Mouse (Mus musculus): ENCODE data around the gene Iqgap2. TPM values are rescaled to one million over a fixed set of nuclear protein-coding genes. Genes with fewer than 3 reads are reported as not detected.

Gene Iqgap2
- polyA plus RNA-seq, 1 experiment from 2014 or later, result 24.7 TPM

- 93% methylated on average over 9 of the region's 9 CpGs for WGBS
- DNase-seq (ENCODE audit: low spot score) (no peak), ATAC-seq (replicated peaks; ENCODE audit: low FRiP score, low TSS enrichment, low read depth) (no peak)
- H3K4me3 ChIP-seq (ENCODE audit: low read depth, low read length), result no peak overlapping the region
- H3K27me3 ChIP-seq (replicated peaks; ENCODE audit: control insufficient read depth, insufficient read depth, low read length), result no peaks in the 10 kb centered on the region
- H3K27ac ChIP-seq (ENCODE audit: low read depth), result no peak overlapping the region
- H3K36me3 ChIP-seq (ENCODE audit: control insufficient read depth, insufficient read depth, low read length), result no peaks in the 10 kb centered on the region; the same call in 1 of the 2 replicates
- H3K4me2 ChIP-seq (ENCODE audit: low read length), result no peak overlapping the region
- H3K4me1 ChIP-seq (replicated peaks; ENCODE audit: control insufficient read depth, insufficient read depth, low read length), result no peaks in the 10 kb centered on the region; the same call in 1 of the 2 replicates
- H3K9ac ChIP-seq (ENCODE audit: low read length), result no peak overlapping the region
- no peaks in the 10 kb centered on the region for H3K9me3 ChIP-seq (ENCODE audit: control insufficient read depth, low read length)
Measured at GRCm38 (mm10) chr13:95696120-95696653, 195.5 kb downstream of the Iqgap2 start.

- WGBS, result 71% methylated on average over 8 of the region's 8 CpGs
- no peaks in the 10 kb centered on the region for H3K27me3 ChIP-seq (replicated peaks; ENCODE audit: control insufficient read depth, insufficient read depth, low read length)
- no peak overlapping the region for H3K4me2 ChIP-seq (ENCODE audit: low read length)
- no peak overlapping the region for H3K9ac ChIP-seq (ENCODE audit: low read length)
- no peaks in the 10 kb centered on the region for H3K9me3 ChIP-seq (ENCODE audit: control insufficient read depth, low read length)
- H3K4me1 ChIP-seq (replicated peaks; ENCODE audit: control insufficient read depth, insufficient read depth, low read length), result no peaks in the 10 kb centered on the region
- DNase-seq (ENCODE audit: low spot score) (no peak), ATAC-seq (replicated peaks; ENCODE audit: low FRiP score, low TSS enrichment, low read depth) (no peak)
- H3K36me3 ChIP-seq (ENCODE audit: control insufficient read depth, insufficient read depth, low read length), result no peaks in the 10 kb centered on the region
- H3K27ac ChIP-seq (ENCODE audit: low read depth), result no peak overlapping the region
- H3K4me3 ChIP-seq (ENCODE audit: low read depth, low read length), result no peak overlapping the region
Measured at GRCm38 (mm10) chr13:95692201-95692600, 199.5 kb downstream of the Iqgap2 start.

- H3K9me3 ChIP-seq (ENCODE audit: control insufficient read depth, low read length), result no peaks in the 10 kb centered on the region
- no peaks in the 10 kb centered on the region for H3K27me3 ChIP-seq (replicated peaks; ENCODE audit: control insufficient read depth, insufficient read depth, low read length)
- H3K36me3 ChIP-seq (ENCODE audit: control insufficient read depth, insufficient read depth, low read length), result peaks cover 3% of the 10 kb centered on the region; the same call in 1 of the 2 replicates
- H3K9ac ChIP-seq (ENCODE audit: low read length), result no peak overlapping the region
- H3K4me1 ChIP-seq (replicated peaks; ENCODE audit: control insufficient read depth, insufficient read depth, low read length), result no peaks in the 10 kb centered on the region
- DNase-seq (ENCODE audit: low spot score), result no peak
- no peak overlapping the region for H3K27ac ChIP-seq (ENCODE audit: low read depth)
- no peak for ATAC-seq (replicated peaks; ENCODE audit: low FRiP score, low TSS enrichment, low read depth)
- H3K4me2 ChIP-seq (ENCODE audit: low read length), result no peak overlapping the region
- WGBS, result 81% methylated on average over 1 of the region's 1 CpGs
- no peak overlapping the region for H3K4me3 ChIP-seq (ENCODE audit: low read depth, low read length)
Measured at GRCm38 (mm10) chr13:95688576-95688975, 203.1 kb downstream of the Iqgap2 start.

GRCm38 (mm10) chr13:95685736-95686135 is 206.0 kb downstream of the Iqgap2 start:
- H3K4me1 ChIP-seq (replicated peaks; ENCODE audit: control insufficient read depth, insufficient read depth, low read length), result no peaks in the 10 kb centered on the region
- no peak overlapping the region for H3K9ac ChIP-seq (ENCODE audit: low read length)
- DNase-seq (ENCODE audit: low spot score) (no peak), ATAC-seq (replicated peaks; ENCODE audit: low FRiP score, low TSS enrichment, low read depth) (no peak)
- H3K4me2 ChIP-seq (ENCODE audit: low read length), result no peak overlapping the region
- H3K27ac ChIP-seq (ENCODE audit: low read depth), result no peak overlapping the region
- H3K4me3 ChIP-seq (ENCODE audit: low read depth, low read length), result no peak overlapping the region
- no peaks in the 10 kb centered on the region for H3K9me3 ChIP-seq (ENCODE audit: control insufficient read depth, low read length)
- H3K36me3 ChIP-seq (ENCODE audit: control insufficient read depth, insufficient read depth, low read length), result peaks cover 18% of the 10 kb centered on the region
- WGBS, result 74% methylated on average over 5 of the region's 5 CpGs
- no peaks in the 10 kb centered on the region for H3K27me3 ChIP-seq (replicated peaks; ENCODE audit: control insufficient read depth, insufficient read depth, low read length)

- peaks cover 23% of the 10 kb centered on the region for H3K36me3 ChIP-seq (ENCODE audit: control insufficient read depth, insufficient read depth, low read length)
- ATAC-seq (replicated peaks; ENCODE audit: low FRiP score, low TSS enrichment, low read depth) (no peak), DNase-seq (ENCODE audit: low spot score) (no peak)
- no peaks in the 10 kb centered on the region for H3K27me3 ChIP-seq (replicated peaks; ENCODE audit: control insufficient read depth, insufficient read depth, low read length)
- H3K9me3 ChIP-seq (ENCODE audit: control insufficient read depth, low read length), result no peaks in the 10 kb centered on the region
- WGBS, result 93% methylated on average over 9 of the region's 9 CpGs
- no peak overlapping the region for H3K9ac ChIP-seq (ENCODE audit: low read length)
- H3K4me3 ChIP-seq (ENCODE audit: low read depth, low read length), result no peak overlapping the region
- H3K4me2 ChIP-seq (ENCODE audit: low read length), result no peak overlapping the region
- H3K4me1 ChIP-seq (replicated peaks; ENCODE audit: control insufficient read depth, insufficient read depth, low read length), result no peaks in the 10 kb centered on the region
- H3K27ac ChIP-seq (ENCODE audit: low read depth), result no peak overlapping the region
Measured at GRCm38 (mm10) chr13:95684656-95685244, 207.0 kb downstream of the Iqgap2 start.

GRCm38 (mm10) chr13:95679491-95679941 is 212.2 kb downstream of the Iqgap2 start:
- H3K27me3 ChIP-seq (replicated peaks; ENCODE audit: control insufficient read depth, insufficient read depth, low read length), result no peaks in the 10 kb centered on the region
- ATAC-seq (replicated peaks; ENCODE audit: low FRiP score, low TSS enrichment, low read depth) (no peak), DNase-seq (ENCODE audit: low spot score) (no peak)
- H3K27ac ChIP-seq (ENCODE audit: low read depth), result no peak overlapping the region
- peaks cover 28% of the 10 kb centered on the region for H3K36me3 ChIP-seq (ENCODE audit: control insufficient read depth, insufficient read depth, low read length)
- no peaks in the 10 kb centered on the region for H3K4me1 ChIP-seq (replicated peaks; ENCODE audit: control insufficient read depth, insufficient read depth, low read length)
- H3K9ac ChIP-seq (ENCODE audit: low read length), result no peak overlapping the region
- H3K4me3 ChIP-seq (ENCODE audit: low read depth, low read length), result no peak overlapping the region
- WGBS, result 82% methylated on average over 4 of the region's 4 CpGs
- no peaks in the 10 kb centered on the region for H3K9me3 ChIP-seq (ENCODE audit: control insufficient read depth, low read length)
- H3K4me2 ChIP-seq (ENCODE audit: low read length), result no peak overlapping the region

GRCm38 (mm10) chr13:95679078-95679477 is 212.6 kb downstream of the Iqgap2 start:
- DNase-seq (ENCODE audit: low spot score) (no peak), ATAC-seq (replicated peaks; ENCODE audit: low FRiP score, low TSS enrichment, low read depth) (no peak)
- H3K9me3 ChIP-seq (ENCODE audit: control insufficient read depth, low read length), result no peaks in the 10 kb centered on the region
- 87% methylated on average over 5 of the region's 5 CpGs for WGBS
- no peak overlapping the region for H3K4me3 ChIP-seq (ENCODE audit: low read depth, low read length)
- H3K36me3 ChIP-seq (ENCODE audit: control insufficient read depth, insufficient read depth, low read length), result peaks cover 28% of the 10 kb centered on the region
- no peaks in the 10 kb centered on the region for H3K4me1 ChIP-seq (replicated peaks; ENCODE audit: control insufficient read depth, insufficient read depth, low read length)
- no peak overlapping the region for H3K9ac ChIP-seq (ENCODE audit: low read length)
- H3K27me3 ChIP-seq (replicated peaks; ENCODE audit: control insufficient read depth, insufficient read depth, low read length), result no peaks in the 10 kb centered on the region
- H3K4me2 ChIP-seq (ENCODE audit: low read length), result no peak overlapping the region
- H3K27ac ChIP-seq (ENCODE audit: low read depth), result no peak overlapping the region

- no peak overlapping the region for H3K9ac ChIP-seq (ENCODE audit: low read length)
- ATAC-seq (replicated peaks; ENCODE audit: low FRiP score, low TSS enrichment, low read depth), result no peak
- H3K4me3 ChIP-seq (ENCODE audit: low read depth, low read length), result no peak overlapping the region
- H3K36me3 ChIP-seq (ENCODE audit: control insufficient read depth, insufficient read depth, low read length), result peaks cover 21% of the 10 kb centered on the region
- no peaks in the 10 kb centered on the region for H3K4me1 ChIP-seq (replicated peaks; ENCODE audit: control insufficient read depth, insufficient read depth, low read length)
- no peaks in the 10 kb centered on the region for H3K27me3 ChIP-seq (replicated peaks; ENCODE audit: control insufficient read depth, insufficient read depth, low read length)
- DNase-seq (ENCODE audit: low spot score), result no peak
- no peak overlapping the region for H3K4me2 ChIP-seq (ENCODE audit: low read length)
- H3K9me3 ChIP-seq (ENCODE audit: control insufficient read depth, low read length), result no peaks in the 10 kb centered on the region
- 79% methylated on average over 7 of the region's 7 CpGs for WGBS
- no peak overlapping the region for H3K27ac ChIP-seq (ENCODE audit: low read depth)
Measured at GRCm38 (mm10) chr13:95672372-95672771, 219.3 kb downstream of the Iqgap2 start.
